Mouse (Mus musculus): Measurements from ENCODE around the gene Pak1.

GRCm38 (mm10) chr7:97775380-97775779, 13.0 kb upstream of the Pak1 start:
- no peak for TF ChIP-seq CTCF (IDR thresholded peaks at IDR 0.05; ENCODE audit: extremely low read depth, insufficient read length, insufficient replicate concordance, low read depth, low read length)
- TF ChIP-seq POLR2A (IDR thresholded peaks at IDR 0.05; ENCODE audit: low read depth, low read length), result no peak
